Mouse (Mus musculus) left cerebral cortex, postnatal 4 days (tissue): ENCODE measurements around the gene Cdc37. TPM values are rescaled to one million over a fixed set of nuclear protein-coding genes. Genes with fewer than 3 reads are reported as not detected.

Experiments used
- DNase-seq: peaks from one replicate; pipeline ENCODE4 v3.0.0-alpha.2; 2022
- intact Hi-C: fragments of 180-260 bp; cut with DNase I; formaldehyde crosslinking; loops from one replicate; pipeline ENCODE4 v1.15.1; 2025
- total RNA-seq, 2 experiments: library from RNA; stranded (reverse); gene quantifications; 2 replicates each; pipeline ENCODE4 v1.2.3; 2021

The Cdc37 gene
- total RNA-seq, 2 experiments from 2014 or later: 125 TPM

DNA sequence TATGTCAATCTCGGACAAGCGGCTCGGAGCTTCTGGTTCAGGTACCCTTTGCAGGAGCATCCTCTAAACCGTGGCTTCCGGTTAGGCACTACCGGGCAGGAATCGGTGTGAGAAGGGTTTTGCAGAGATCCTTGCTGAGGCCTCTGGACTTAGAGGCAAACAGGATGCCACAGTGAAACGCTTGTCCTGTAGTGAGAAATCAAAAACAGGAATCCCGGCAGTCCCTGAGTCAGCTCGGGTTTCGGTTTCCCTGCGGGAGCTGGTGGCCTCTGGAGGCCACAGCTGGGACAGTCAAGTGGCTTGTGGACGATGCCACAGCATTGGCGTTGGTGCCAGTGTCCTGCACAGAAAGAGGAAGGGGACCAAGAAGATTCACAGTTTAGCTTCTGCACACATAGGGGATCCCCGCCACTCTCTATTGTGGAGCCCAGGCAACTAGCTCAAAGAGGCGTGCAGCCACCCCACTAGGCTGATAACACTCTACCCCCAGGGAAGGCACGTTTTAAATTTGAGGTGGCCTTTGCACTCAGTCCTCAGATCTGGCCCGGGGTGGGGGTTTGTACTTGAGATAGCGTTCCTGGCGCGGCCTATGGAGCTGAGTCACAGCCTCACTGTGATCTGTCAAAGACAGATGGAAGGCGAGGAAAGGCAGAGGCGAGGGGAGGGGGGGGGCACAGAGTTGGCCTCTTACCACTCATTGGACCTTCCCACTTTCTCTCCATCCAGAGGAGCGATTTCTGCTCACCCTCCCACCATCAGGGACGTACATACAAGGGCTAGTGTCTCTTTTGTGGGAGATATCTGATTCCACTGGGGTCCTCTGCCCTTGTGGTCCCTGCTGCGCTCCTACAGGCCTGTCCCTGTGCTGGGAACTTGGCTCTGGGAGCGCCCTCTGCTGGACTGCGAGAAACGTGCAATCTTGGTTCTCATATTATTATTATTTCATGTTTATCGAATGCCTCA is 18.7 kb upstream of the Cdc37 start:
- intact Hi-C loops: no loop called here

DNA sequence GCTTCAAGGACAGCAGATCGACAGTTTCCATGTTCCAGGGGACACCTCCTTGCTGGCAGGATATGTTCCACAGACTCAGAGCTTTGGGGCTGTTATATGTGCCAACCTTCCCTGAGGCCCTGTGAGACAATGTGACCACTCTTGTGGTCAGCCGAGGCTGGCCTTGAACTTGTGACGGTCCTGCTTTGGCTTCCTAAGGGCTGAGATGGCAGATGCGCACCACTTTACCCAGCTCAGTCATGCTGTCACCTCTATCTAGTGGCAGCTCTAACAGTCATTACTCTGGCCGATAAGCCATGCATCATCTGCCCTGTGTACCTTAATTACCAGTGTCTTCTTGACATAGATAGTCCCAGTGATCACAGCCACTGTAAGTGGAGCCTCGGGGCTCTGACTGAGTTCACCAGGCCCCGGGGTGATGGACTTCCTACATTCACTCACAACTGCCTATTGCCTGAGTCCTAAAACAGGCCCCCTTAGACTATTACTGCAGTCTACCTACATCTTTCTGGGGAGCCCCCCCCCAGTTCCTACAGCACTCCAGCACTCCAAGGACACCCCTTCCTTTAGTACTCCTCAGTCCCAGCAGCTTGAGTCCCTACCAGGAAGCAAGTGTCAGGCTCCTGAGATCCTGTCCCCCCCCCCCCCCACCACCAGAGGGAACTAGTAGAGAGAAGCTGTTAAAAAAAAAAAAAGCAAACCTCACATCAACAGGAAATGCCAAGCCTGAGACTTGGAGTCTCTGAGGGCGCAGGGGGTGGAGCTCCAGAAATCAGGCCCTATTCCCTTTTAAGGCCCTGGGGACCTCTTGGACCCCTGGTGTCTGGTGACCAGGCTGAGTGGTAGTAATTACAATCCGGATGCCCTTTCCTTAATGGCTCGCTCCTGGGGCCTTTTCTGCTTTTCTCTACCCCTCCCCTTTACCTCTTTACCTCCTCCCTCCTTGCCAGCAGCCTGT is 17.6 kb upstream of the Cdc37 start:
- intact Hi-C loops: no loop called here
- no peak for DNase-seq

More for the DNA sequence above, 18.7 kb upstream of the Cdc37 start:
- peak; percentile 80 for DNase-seq

DNA sequence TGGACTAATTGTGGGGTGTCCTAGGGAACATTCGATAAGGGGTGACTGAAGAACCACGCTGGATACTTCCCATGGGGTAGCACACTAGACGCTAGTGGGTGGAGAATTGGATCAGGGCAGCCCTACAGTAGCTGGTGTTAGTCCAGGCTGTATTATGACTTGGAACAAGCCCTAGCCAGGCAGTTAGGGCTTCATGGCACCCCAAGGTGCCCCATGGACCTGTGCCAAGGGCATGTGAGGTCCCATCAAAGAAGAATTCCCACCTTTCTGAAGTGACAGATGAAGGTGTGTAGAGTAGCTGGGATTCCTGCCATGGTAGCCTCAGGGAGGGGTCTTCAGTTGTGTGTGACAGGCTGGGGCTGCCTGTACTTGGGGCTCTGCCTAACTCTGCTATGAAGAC is 16.7 kb upstream of the Cdc37 start:
- intact Hi-C loops: no loop called here
- no peak for DNase-seq

DNA sequence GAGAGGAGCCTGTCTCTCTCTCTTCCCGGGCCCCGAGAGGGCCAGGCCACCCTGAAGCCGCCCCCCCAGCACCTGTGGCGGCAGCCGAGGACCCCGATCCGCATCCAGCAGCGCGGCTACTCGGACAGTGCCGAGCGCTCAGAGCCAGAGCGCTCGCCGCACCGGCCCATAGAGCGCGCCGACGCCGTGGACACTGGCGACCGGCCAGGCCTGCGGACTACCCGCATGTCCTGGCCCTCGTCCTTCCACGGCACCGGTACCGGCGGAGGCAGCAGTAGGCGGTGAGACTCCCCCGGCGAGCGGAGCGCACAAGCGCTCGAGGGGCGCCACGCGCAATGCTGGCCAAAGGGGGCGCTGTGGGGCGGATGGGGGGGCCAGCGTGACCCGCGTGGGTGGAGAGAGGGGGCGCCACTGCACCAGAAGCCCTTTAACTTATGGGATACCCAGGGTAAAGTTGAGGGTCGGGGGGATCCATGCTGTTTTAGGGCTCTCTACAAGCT is 16.2 kb upstream of the Cdc37 start:
- peak; percentile 33 for DNase-seq
- intact Hi-C loops: no loop called here

DNA sequence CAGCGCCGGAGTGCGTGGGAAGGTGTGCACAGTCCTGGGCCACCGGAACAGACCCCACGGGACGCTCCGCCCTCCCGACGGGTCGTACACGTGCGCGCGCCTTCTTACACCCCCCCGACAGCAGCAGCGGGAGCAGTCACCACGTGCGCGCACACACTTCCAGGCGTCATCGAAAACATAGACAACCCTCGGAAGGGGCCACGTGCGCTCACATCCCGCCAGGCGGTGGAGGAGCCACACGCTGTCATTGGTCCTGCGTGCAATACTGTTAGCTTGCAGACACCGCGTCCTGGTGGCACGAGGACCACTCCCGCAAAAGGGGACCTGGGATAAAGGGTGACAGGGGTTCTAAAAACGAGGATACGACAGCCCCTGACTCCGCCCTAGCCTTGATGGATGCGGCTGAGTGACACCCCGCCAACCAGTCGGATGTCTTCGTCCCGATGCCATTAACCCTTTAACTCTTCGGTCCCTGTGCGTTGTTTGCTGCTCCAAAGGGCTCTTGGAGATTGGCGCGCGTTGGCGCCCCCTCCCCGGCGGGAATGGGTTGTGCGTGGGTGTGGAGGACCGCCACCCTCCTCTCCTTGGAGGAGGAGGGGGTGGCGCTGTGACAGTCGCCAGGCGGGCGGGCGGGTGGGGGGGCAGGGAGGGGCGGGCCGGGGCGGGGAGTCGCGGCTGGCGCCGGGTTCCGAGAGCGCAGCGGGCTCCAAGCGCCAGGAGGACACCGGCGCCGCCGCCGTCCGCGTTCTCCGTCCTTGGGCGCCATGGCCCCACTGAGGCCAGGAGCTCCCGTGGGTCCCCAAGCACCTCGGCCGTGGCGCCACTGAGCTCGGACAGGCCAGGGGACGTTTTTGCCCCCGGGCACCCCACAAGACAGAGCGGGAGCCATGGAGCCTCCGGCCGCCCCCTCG is 15.5 kb upstream of the Cdc37 start, which contains the start of gene Pde4a:
Gene Pde4a (plus strand): TSS at position 674 of the 911 bp plus-strand sequence.
- DNase-seq: peak; percentile 46
- intact Hi-C loops: no loop called here

DNA sequence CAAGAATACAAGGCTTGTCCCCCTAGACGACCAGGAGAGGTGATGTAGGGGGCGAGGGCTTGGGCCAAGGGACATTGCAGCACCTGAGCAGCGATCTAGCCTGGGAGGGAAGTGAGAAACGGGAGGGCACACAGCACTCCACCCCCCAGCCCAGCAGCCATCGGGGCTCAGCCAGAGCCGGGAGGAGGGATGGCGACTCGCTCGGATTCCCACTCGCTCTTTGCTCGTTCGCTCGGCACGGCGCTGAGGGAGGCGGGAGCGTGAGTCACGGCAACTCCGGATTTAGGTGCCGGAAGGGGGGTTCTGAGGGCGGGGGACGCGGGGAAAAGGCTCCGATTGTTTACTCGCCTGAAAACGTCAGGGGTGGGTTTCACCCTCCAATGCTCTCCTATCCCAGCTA is 14.3 kb upstream of the Cdc37 start:
- intact Hi-C loops: no loop called here
- DNase-seq: no peak

DNA sequence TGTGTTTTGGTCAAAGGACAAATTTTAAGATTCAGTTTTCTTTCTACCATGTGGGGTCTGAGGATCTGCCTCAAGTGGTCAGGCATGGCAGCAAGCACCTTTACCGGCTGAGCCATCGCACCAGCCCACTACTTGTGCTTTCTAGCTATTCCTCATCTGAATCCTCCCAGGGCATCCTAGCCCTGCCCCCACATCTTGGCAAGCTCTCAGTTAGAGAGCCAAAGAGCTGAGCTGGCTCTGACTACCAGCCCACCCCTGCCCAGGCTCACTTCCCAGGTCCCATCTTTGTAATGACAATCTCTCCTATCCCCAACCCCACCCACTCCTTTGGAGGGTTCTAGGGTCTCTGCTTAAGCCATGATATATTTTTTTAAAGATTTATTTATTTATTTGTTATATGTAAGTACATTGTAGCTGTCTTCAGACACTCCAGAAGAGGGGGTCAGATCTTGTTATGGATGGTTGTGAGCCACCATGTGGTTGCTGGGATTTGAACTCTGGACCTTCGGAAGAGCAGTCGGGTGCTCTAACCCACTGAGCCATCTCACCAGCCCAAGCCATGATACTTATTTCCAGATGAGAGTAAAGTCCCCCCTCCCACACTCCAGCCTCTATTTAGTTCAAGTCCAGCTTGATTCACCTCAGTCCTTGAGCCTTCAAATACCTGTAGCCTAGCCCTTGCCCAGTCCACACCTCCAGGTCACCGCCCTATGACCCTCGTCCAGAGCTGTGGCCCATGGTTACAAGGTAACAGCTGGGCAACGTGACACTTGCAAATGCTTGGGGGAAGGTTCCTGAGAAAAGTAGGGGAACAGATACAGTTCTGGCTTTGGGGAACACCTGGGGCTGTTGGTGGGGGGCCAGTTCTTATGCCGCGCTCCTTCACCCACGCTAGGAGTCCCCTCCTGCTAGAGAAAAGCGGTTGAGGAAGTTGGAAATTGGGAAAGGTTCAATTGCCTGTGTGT is 13.6 kb upstream of the Cdc37 start:
- intact Hi-C loops: no loop called here
- DNase-seq: no peak

DNA sequence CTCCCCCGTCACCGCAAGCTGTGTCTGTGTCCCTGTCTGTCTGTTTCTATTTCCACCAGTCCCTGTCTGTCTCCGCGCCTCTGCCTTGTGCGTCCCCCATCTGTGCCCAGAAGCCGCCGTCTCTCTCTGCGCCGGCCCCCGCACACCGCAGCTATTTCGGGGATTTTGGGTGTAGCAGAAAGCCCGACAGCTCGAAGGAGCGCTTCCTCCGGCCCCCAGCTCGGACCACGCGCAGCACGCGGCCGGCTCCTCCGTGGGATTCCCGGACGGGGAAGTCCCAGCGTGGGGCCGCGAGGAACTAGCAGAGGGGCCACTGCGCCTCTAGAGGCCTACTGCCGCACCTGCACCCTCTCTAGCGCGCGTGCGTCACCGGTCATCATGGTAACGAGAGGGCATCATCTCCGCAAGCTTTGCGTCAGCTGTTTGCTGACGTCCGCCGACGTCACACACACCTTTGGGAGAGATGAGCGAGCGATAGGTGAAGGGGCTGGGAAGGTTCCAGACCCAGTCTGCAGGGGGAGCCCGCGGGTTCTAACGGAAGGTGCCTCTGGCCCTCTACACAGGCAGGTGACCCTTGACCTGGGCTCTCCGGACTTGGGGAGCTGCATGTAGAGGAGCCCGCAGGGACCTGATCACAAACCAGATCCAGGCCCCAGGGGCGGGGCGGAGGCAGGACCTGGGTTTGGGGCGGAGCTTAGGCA is 11.6 kb upstream of the Cdc37 start:
- DNase-seq: peak; percentile 88
- intact Hi-C loops: no loop called here

DNA sequence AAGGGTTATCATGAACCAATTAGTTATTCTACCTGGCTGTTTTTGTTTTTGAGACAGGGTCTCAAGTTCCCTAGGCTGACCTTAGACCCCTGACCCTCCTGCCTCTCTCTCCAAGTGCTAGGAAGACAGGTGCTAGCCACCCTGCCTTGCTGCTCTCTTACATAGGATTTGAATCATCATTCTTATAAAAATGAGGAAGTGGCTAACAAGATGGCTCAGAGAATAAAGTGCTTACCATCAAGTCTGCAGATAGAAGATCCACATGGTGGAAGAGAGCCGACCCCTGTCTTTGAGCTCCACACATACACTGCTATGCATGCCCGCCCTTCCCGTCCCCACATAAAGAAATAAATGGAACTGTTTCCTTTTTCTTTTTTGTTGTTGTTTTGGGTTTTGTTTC is 5.0 kb upstream of the Cdc37 start:
- intact Hi-C loops: no loop called here
- DNase-seq: no peak

DNA sequence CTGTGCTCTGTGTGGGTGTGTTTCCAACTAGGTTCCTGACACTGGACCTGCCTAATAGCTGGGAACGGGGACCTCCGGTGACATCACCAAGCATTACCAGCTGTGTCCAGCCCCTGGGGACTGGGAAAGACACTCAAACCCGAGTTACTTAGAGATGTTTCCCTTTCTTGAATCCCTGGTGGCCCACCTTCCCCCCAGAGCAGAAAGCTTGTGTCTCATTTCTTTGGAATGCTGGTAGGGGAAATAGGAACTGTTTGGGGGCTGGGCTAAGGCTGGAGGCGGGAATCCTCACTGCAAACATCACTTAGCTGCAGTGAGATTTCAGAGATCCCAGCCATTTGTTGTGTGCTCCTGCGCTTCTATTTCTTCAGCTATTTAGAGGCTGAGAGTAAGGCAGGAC is 4.1 kb upstream of the Cdc37 start:
- intact Hi-C loops: no loop called here
- DNase-seq: no peak

DNA sequence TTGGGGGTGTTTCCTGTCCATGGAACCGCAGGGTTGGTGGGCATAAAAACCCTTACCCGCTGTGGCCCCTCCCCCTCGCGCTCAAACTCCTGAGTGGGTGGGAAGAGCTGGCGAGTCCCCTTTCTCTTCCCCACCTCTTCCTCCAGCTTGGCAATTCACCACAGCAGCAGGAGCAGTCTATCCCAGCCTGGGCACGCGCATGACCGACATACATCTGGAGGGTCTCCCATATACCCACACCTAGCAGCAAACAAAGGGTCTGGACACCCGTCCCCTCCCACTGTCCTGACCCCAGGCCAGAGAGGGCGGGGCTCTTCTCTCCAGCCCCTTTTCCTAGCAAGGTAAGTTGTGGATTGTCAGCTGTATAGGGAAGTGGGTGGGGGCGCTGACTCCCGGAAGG is 3.5 kb upstream of the Cdc37 start:
- intact Hi-C loops: no loop called here

DNA sequence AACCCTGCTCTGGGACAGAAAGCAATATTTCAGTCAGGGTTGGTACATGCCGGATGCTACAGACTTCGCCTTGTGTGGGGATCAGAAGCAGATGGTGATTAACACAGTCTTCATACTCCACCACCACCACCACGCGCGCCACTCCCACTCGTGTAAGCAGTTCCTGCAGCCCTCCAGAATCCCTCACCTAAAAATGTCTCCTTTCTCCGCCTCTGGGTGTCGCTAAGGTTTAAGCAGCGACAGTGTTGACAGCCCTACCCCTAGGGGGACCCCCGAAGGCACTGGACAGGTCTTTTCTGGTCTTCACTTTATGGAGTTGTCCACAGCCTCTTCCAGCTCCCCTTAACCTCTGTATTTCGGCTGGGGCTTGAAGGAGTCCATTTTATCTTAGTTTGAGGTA is 2.9 kb upstream of the Cdc37 start:
- peak; percentile 67 for DNase-seq
- intact Hi-C loops: no loop called here

More for the DNA sequence above, 3.5 kb upstream of the Cdc37 start:
- DNase-seq: no peak

DNA sequence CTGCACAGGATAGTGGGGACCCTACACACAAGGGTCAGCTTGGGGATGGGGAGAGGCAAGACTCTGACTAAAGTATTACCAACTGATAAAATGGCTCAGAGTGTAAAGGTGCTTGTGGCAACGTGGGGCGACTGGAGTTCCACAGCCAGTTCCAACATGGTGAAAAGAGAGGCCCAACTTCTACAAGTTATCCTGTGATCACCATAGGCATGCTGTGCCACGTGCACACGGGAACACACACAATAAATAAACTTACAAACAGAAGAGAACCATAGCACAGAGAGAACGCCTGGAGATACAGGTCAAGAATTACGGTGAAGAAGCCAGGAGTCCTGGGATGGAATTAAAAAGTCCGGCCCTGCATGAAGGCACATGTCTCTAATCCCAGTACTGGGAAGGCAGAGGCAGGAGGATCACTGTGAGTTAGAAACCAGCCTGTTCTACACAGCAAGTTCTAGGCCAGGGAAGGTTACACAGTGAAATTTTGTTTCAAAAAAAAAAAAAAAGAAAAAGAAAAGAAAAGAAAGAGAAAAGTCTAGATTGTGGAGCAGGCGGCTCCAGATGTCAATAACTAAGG is 617 bp downstream of the Cdc37 start:
- intact Hi-C loops: no loop called here
- no peak for DNase-seq

DNA sequence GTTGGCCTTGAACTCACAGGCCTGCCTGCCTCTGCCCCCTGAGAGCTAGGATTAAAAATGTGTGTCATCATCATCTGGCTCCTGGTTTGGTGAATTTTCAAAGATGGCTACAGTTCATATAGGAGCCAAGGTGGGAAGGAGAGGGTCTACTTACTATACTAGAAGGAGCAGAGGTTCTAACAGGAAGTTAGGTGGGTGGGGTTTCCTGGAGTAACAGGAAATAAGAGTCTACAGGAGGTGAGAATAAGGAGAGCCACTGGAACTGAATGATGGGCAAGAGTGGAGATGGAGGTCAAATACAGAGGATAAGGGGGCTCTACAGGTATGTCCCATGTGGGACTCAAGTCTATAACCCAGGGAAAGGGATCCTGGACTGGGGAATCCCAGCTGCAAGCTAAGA is 1.4 kb downstream of the Cdc37 start:
- intact Hi-C loops: no loop called here
- no peak for DNase-seq

DNA sequence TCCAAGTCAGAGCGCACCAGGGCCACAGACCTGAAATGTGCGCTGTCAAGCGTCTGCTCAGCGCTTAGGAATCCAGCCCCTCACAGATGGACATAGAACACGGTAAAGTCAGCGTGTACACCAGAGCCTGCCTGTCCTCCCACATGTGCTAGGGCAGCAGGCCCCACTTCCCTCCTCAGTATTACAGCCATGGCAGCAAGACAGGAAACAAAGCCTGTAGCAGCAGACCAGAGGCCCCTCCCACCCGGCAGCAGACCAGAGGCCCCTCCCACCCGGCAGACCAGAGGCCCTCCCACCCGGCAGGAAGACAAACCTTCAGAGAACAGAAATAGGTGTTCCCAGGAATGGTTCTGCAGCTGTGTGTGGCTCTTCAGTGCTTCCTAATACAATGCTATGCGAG is 3.1 kb downstream of the Cdc37 start:
- intact Hi-C loops: no loop called here
- no peak for DNase-seq

DNA sequence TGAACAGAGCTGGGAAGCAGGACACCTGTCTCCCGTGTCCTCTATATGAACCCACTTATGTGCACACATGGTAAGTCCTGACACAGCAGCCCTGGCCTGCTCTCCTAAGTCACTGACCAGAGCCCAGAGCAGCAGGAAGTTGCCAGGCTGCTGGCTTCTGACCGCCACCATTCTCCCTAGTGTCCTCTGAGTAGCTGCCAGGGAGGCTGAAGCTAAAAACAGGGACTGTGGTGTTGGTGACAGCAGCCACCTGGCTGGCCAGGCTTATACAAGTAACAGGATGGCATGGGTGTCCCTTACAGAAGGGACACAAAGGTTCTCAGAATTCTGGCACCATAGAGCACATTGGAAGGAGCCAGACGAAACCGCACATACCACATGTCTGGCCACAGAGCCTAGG is 4.4 kb downstream of the Cdc37 start:
- intact Hi-C loops: no loop called here
- DNase-seq: no peak

DNA sequence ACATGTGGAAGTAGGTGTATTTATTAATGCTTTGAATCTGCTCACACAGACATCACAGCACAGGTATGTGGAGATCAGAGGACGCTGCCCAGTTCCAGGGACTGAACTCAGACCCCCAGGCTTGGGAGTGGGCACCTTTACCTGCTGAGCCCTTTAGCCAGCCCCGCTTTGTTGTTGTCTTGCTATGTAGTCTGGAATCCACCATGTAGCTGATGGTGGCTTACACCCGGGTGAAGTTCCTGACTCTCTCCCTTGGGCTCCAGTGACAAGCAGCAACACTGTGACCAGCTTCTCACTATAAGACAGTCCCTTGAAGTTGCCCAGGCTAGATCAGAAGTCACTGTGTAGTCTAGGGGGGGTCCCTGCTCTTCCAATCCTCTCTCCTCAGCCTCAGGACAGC is 5.4 kb downstream of the Cdc37 start:
- no peak for DNase-seq
- intact Hi-C loops: no loop called here

DNA sequence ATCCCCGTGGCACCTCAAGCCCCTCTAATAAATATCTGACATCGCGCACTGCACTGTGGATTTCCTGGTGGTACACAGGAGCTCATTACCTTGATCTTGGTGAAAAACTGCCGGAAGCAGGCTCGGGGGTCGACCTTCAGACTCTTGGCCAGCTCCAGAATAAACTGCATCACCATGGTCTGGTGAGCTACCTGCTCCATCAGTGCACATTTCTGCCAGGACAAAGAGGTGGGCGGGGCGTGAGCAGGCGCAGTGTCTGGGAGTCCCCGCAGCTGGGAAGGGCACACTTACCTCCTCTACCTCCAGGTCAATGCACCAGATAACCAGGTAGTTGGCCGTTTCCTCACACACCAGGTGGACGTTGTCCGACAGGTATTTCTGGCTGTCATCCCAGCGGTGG is 7.9 kb downstream of the Cdc37 start:
- DNase-seq: no peak
- intact Hi-C loops: no loop called here
